Mouse (Mus musculus) thymus, postnatal 25 days (tissue): Measurements from ENCODE around the gene Tenm3.

Experiments
- DNase-seq: peaks from one replicate; pipeline ENCODE4 v3.0.0; 2022

Tenm3 gene

GRCm38 (mm10) chr8:48803070-48803469 is 40.7 kb downstream of the Tenm3 start:
- no peak for DNase-seq

- DNase-seq: no peak
These were observed 41.5 kb downstream of the Tenm3 start for GRCm38 (mm10) chr8:48802231-48802630.

DNA sequence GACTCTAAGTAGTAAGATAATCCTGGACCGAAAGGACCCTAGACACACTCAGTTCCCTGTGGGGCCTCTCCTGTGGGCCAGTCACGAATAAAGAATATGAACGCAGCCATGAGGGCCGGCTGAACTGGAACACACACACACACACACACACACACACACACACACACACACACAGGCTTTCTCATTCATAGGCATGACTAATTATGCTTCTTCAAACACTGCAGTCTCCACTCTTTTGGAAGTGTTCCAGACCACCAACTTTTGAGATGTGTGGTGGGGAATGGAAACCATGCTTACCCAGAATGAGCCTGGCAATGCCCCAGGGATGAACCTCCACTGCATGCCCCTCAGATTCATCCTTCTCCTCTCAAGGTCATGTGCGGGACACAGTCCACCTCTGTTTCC is 45.8 kb downstream of the Tenm3 start:
- no peak for DNase-seq

DNA sequence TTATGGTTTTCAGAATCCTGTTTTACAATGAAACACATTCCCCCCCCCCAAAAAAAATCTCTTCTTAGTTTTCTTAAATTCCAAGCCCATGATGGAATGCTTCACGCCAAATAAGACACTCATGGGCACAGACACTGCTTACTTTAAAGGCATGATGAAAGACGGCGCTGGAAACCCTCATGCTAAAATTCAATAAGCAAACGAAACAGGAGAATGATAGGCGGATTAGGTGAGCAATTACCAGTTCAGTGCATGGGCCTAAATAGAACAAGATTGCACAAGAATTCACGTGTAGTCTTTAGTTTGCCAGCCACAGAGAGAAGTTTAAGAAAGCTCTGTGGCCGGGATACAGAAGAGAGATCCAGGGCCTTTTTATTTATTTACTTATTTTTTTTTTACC is 49.5 kb downstream of the Tenm3 start:
- no peak for DNase-seq

DNA sequence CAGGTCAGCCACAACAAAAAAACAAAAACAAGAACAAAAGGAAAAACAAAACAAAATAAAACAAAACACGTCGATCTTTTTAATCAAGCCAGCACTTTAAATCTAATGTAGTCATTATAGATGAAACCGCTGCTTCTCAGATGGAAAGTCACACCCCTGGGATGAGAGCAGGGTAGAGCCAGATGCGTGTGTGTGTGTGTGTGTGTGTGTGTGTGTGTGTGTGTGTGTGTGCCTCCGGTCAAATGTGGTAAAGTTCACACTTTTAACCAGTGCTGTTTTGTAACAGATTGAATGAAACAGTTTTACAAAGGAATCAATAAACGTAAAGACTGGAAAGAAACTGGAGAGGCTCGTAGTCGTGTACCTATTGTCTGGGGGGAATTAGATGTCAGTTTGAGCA is 50.0 kb downstream of the Tenm3 start:
- no peak for DNase-seq

GRCm38 (mm10) chr8:48792587-48793326 is 51.0 kb downstream of the Tenm3 start:
- DNase-seq: no peak

GRCm38 (mm10) chr8:48783308-48783707 is 60.4 kb downstream of the Tenm3 start:
- DNase-seq: no peak

- DNase-seq: no peak
These were observed 63.1 kb downstream of the Tenm3 start for GRCm38 (mm10) chr8:48780628-48781027.

DNA sequence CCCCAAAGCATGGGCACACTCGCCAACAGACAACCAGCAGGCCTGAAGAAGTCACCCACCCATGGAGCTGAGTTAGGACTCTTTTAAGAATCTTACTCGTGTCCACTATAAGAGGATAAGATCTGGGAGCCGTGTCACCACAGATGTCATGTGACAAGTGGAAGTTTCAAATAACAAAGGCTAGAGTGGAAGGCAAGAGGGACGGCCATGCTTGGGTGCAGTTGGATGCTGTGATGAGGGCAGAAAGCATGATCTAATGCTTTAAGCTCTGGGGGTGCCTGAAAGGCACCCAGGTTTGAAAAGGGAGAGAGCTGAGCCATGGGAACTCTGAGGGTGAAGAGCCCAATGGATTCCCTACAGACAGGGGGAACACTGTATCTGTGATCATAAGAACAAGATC is 64.6 kb downstream of the Tenm3 start:
- no peak for DNase-seq

- DNase-seq: no peak
These were observed 67.7 kb downstream of the Tenm3 start for GRCm38 (mm10) chr8:48776081-48776480.

DNA sequence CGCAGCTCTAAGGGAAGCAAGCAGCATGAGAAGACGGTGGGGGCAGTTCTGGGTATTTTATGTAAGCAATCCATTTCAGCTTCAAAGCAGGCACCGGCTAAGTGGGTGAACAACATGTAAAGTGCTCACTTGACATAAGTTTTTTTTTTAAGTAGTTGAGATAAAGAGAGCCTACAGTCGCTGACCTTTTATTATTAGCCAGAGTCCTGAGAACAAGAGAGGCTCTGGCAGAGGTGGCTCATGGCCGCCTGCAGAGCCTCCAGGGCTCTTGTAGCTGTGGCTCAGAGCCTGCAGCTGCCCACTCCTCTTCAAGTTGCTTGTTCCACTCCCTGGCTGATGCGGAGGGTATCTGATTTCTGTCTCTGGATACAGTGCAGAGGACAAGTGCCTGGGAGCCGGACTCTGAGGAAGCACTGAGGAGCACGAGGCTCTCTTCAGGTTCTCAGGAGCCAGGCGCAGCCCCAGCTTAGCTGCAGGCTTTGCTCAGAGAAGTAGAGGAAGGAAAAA is 68.2 kb downstream of the Tenm3 start:
- no peak for DNase-seq

DNA sequence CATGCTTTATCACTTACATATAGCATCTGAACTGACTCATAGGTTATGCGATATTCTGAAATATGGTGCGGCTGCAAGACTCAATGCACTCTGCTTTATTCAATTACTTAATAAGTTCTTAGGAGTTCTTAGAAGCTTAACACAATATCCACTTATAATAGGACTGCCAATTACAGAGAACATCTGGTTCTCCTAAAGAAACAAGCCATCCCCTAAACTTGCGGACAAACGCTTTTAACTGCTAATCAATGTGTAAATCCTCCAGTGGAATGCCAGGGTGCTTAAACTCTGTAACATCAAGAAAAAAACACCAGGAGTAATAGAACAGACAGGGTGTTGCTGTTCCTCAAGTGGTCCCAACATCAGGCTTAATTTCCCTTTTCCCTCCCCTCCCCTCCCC is 68.9 kb downstream of the Tenm3 start:
- DNase-seq: no peak

DNA sequence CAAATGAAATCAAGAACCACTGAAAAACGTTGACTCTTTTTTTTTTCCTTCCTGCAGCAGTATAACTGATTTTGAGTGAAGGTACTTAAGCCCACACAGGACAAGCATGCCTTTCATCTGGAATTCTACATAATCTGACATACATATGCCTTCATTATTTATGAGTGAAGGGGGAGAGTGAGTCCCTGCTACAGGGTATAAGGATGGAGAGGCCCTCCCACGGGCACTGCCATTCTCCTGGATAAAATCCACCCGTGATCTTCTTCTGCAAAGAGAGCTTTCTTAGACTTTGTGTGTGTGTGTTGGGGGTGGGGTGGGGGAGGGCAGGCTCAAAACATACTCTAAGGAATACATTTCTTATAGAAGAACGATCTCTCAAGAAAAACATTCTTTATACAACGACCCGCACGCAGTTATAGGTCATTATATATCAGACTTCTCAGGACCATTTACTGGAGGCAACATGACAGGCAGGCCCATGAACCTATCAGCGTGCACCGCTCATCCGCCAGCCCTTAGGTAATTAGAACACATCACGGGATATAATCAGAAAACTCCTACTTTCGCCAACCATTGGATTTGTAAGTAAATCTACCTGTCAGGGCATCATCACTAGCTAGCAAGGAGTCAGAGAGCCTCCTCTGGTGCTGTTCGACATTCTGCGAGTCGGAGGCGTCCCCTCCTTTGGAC is 77.1 kb downstream of the Tenm3 start:
- DNase-seq: no peak

- DNase-seq: no peak
These were observed 78.5 kb downstream of the Tenm3 start for GRCm38 (mm10) chr8:48765212-48765611.

GRCm38 (mm10) chr8:48764011-48764410 is 79.7 kb downstream of the Tenm3 start:
- no peak for DNase-seq

DNA sequence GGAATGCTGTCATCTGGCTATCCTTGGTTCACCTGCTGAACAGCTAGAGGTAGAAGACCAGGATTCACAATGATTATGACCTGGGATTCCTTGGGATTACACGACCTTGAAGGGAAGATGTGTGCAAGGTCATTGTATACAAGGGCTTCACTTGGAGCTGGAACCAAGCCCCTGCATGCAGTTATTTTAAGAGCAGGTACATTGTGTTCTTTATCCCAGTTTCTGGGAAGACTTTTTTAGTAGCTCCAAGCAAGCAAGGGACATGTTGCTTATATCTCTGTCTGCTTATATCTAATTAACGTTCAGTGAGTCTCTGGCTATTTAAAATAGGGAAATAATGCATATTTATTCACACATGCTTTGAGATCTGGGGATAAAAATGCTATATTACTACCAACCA is 86.9 kb downstream of the Tenm3 start:
- DNase-seq: no peak

GRCm38 (mm10) chr8:48755492-48755891 is 88.3 kb downstream of the Tenm3 start:
- no peak for DNase-seq

DNA sequence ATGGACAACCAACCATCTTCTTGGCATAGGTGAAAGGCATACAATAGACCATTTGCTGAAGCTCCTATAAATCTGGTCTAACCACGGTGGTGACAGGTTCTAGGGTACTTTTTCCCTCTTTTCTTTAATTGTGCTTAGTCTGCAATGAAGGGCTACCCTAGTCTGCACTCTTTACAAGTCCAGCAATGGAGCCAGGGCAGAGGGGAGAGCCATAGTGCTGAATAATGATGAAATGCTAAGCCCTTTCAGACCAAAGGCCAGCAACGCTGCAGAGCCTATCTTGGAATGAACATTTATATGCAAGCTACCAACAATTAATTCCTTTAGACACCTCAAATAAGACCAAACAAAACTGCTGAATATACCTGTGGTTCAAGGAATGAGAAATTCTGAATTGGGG is 88.8 kb downstream of the Tenm3 start:
- DNase-seq: no peak

DNA sequence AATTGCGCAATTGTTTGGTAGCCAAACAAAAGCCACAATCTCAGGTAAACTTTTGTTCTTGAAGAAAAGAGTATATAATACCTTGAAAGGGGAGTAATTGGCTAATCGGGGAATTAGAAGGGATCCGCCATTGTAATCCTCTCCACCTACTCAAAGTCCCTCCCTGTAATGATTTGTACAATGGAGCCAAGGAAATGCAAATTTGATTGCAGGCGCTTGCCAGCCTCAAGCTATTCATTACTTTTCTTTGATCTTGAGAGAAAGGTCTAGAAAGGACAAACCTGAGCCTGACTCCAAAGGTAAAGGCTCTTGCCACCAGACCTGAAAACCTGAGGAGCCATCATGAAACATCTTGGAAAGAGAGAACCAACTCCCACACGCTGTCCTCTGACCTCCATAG is 91.8 kb downstream of the Tenm3 start:
- no peak for DNase-seq

GRCm38 (mm10) chr8:48748503-48749059 is 95.2 kb downstream of the Tenm3 start:
- no peak for DNase-seq

- no peak for DNase-seq
These were observed 99.8 kb downstream of the Tenm3 start for GRCm38 (mm10) chr8:48743912-48744311.

DNA sequence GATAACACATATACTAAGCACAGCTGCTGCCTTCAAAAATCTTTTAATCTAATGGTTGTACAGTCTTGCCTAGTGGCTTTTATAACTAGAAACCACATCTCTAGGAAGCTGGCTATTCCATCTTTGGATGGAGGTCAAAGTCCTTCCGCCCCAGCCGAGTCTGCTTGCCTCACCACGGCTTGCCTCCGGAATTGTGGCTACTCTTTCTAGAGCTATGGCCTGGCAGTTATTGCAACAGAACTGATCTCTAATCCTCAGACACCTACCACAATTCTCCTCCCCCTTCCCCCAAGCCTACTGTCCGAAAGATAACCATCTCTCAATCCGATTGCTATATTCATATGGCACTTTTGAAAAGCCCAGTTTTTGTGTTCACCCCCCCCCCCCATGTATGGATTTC is 101.0 kb downstream of the Tenm3 start:
- no peak for DNase-seq

GRCm38 (mm10) chr8:48740951-48741350 is 102.8 kb downstream of the Tenm3 start:
- DNase-seq: no peak
